Comparison of ENCODE assay signal across 13 mouse cellular contexts in the genomic region with DNA sequence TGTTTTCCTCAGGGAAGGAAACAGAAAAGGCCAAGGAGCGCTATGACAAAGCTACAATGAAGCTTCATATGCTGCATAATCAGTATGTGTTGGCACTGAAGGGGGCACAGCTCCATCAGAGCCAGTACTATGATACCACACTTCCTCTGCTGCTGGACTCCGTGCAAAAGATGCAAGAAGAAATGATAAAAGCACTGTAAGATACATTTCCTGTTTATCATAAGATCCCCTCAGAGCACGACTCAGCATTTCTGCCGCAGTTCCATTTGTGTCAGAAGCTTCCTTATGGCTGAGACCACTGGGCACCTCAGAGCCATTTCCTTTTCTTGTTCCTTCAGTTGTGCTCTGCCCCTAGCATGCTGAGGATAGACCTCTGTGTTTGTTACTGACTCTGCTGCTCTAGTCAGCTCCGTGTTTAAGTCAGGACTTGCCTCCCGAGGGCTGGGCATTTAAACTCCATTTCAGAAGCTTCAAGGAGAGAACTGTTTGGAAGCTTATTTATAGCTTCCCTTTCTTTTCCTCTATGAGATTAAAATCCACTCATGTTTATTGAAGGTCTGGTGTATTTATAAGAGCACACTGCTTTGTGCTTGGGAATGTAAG. TPM values are rescaled to one million over a fixed set of nuclear protein-coding genes. Genes with fewer than 3 reads are reported as not detected.
DNase-seq lines count a peak whose midpoint lies in the region; ATAC-seq lines count a peak whose summit lies in the region.
"Had no signal": no experiment of that assay in that cellular context is flagged by ENCODE, and none has a peak within 500 bp of the region (broad histone marks: within the 10 kb centered on the region; RNA-seq: fewer than 3 reads in every experiment).

No protein-coding gene starts in this region.

- peaks cover 15% of the 10 kb centered on the region for H3K4me1 ChIP-seq in heart, embryonic 15.5 days (replicated peaks)
- no peaks in the 10 kb centered on the region for H3K4me1 ChIP-seq in heart, embryonic 10.5 days
- H3K4me1 ChIP-seq in midbrain, embryonic 14.5 days (ENCODE audit: control insufficient read depth, insufficient read depth, low read length) = no peaks in the 10 kb centered on the region; the same call in 1 of the 2 replicates
- H3K4me1 ChIP-seq in midbrain, embryonic 11.5 days (ENCODE audit: control insufficient read depth, insufficient read depth, low read length) = no peaks in the 10 kb centered on the region
- peaks cover 4% of the 10 kb centered on the region for H3K4me1 ChIP-seq in liver, embryonic 11.5 days (replicated peaks; ENCODE audit: control insufficient read depth, insufficient read depth, low read length)
- H3K4me1 ChIP-seq: limb, embryonic 10.5 days had no signal

- H3K4me2 ChIP-seq in heart, embryonic 15.5 days = no peak overlapping the region
- H3K4me2 ChIP-seq in midbrain, embryonic 14.5 days (ENCODE audit: low read length) = no peak overlapping the region
- H3K4me2 ChIP-seq in midbrain, embryonic 11.5 days = no peak overlapping the region
- H3K4me2 ChIP-seq in liver, embryonic 11.5 days = no peak overlapping the region
- H3K4me2 ChIP-seq: heart, embryonic 13.5 days had no signal

- H3K4me3 ChIP-seq in heart, embryonic 15.5 days = no peak overlapping the region
- H3K4me3 ChIP-seq in heart, embryonic 10.5 days = no peak overlapping the region
- no peak overlapping the region for H3K4me3 ChIP-seq in midbrain, embryonic 14.5 days (replicated peaks; ENCODE audit: low read depth, low read length)
- no peak overlapping the region for H3K4me3 ChIP-seq in midbrain, embryonic 11.5 days (ENCODE audit: low read depth, low read length)
- no peak overlapping the region for H3K4me3 ChIP-seq in liver, embryonic 11.5 days (ENCODE audit: low read depth, low read length)
- H3K4me3 ChIP-seq: heart, embryonic 13.5 days; limb, embryonic 10.5 days had no signal

- no peak for DNase-seq in heart, embryonic 10.5 days (ENCODE audit: low spot score)
- peak; percentile 27 for DNase-seq in midbrain, embryonic 14.5 days
- no peak for DNase-seq in midbrain, embryonic 11.5 days (ENCODE audit: low spot score, missing footprints)
- no peak for DNase-seq in liver, embryonic 11.5 days (ENCODE audit: low spot score)
- DNase-seq in splenic B cell, adult 2 months (ENCODE audit: low read depth, low spot score) = peak; percentile 15
- DNase-seq in left cerebral cortex, adult 11 months (ENCODE audit: low spot score) = no peak
- DNase-seq in thymus, postnatal 36 days = no peak
- DNase-seq: cerebellum, postnatal 14 days; thymus, adult 2 months had no signal

- H3K9me3 ChIP-seq in heart, embryonic 15.5 days (replicated peaks) = no peaks in the 10 kb centered on the region
- H3K9me3 ChIP-seq in heart, embryonic 10.5 days = no peaks in the 10 kb centered on the region
- H3K9me3 ChIP-seq in midbrain, embryonic 14.5 days (ENCODE audit: control insufficient read depth, low read length) = no peaks in the 10 kb centered on the region
- no peaks in the 10 kb centered on the region for H3K9me3 ChIP-seq in midbrain, embryonic 11.5 days (ENCODE audit: control insufficient read depth, low read length)
- no peaks in the 10 kb centered on the region for H3K9me3 ChIP-seq in liver, embryonic 11.5 days (ENCODE audit: control insufficient read depth, low read length)
- H3K9me3 ChIP-seq: heart, embryonic 13.5 days; limb, embryonic 10.5 days had no signal

- 45% methylated on average over 6 of the region's 6 CpGs for WGBS in heart, embryonic 15.5 days
- WGBS in heart, embryonic 10.5 days = 66% methylated on average over 6 of the region's 6 CpGs
- 79% methylated on average over 6 of the region's 6 CpGs for WGBS in midbrain, embryonic 14.5 days
- 79% methylated on average over 6 of the region's 6 CpGs for WGBS in midbrain, embryonic 11.5 days
- 41% methylated on average over 6 of the region's 6 CpGs for WGBS in liver, embryonic 11.5 days

- H3K27me3 ChIP-seq in heart, embryonic 15.5 days = no peaks in the 10 kb centered on the region
- no peaks in the 10 kb centered on the region for H3K27me3 ChIP-seq in heart, embryonic 10.5 days (ENCODE audit: insufficient read depth, poor library complexity, severe bottlenecking)
- H3K27me3 ChIP-seq in midbrain, embryonic 14.5 days (ENCODE audit: control insufficient read depth, insufficient read depth, low read length) = no peaks in the 10 kb centered on the region
- no peaks in the 10 kb centered on the region for H3K27me3 ChIP-seq in midbrain, embryonic 11.5 days (ENCODE audit: control insufficient read depth, insufficient read depth, low read length)
- no peaks in the 10 kb centered on the region for H3K27me3 ChIP-seq in liver, embryonic 11.5 days (replicated peaks; ENCODE audit: control insufficient read depth, insufficient read depth, low read length)
- no peaks in the 10 kb centered on the region for H3K27me3 ChIP-seq in splenic B cell, adult 2 months (ENCODE audit: control insufficient read depth, insufficient read depth, low read length, poor library complexity, severe bottlenecking)
- H3K27me3 ChIP-seq: heart, embryonic 13.5 days had no signal

- no peaks in the 10 kb centered on the region for H3K36me3 ChIP-seq in heart, embryonic 15.5 days
- H3K36me3 ChIP-seq in heart, embryonic 10.5 days = no peaks in the 10 kb centered on the region
- H3K36me3 ChIP-seq in midbrain, embryonic 14.5 days (ENCODE audit: control insufficient read depth, insufficient read depth, low read length) = 0 out of 2 replicates have a peak, but pooled peaks cover 3% of the 10 kb centered on the region
- no peaks in the 10 kb centered on the region for H3K36me3 ChIP-seq in midbrain, embryonic 11.5 days (ENCODE audit: control insufficient read depth, insufficient read depth, low read length)
- no peaks in the 10 kb centered on the region for H3K36me3 ChIP-seq in liver, embryonic 11.5 days (ENCODE audit: control insufficient read depth, insufficient read depth, low read length)
- H3K36me3 ChIP-seq in splenic B cell, adult 2 months (ENCODE audit: control insufficient read depth, insufficient read depth, low read length, poor library complexity, severe bottlenecking) = no peaks in the 10 kb centered on the region
- H3K36me3 ChIP-seq: heart, embryonic 13.5 days; limb, embryonic 10.5 days had no signal

- H3K9ac ChIP-seq in heart, embryonic 15.5 days = no peak overlapping the region
- H3K9ac ChIP-seq in midbrain, embryonic 14.5 days (replicated peaks; ENCODE audit: low read length) = no peak overlapping the region
- H3K9ac ChIP-seq in midbrain, embryonic 11.5 days (ENCODE audit: low read length) = no peak overlapping the region
- H3K9ac ChIP-seq in liver, embryonic 11.5 days (ENCODE audit: low read depth, low read length) = no peak overlapping the region
- H3K9ac ChIP-seq: heart, embryonic 13.5 days had no signal

- H3K27ac ChIP-seq in heart, embryonic 15.5 days = 0 out of 2 replicates have a peak overlapping the region, but pooled peaks have one; percentile 6
- no peak overlapping the region for H3K27ac ChIP-seq in heart, embryonic 10.5 days
- 0 out of 2 replicates have a peak overlapping the region, but pooled peaks have one; percentile 45 for H3K27ac ChIP-seq in midbrain, embryonic 14.5 days (replicated peaks; ENCODE audit: low read depth, low read length)
- no peak overlapping the region for H3K27ac ChIP-seq in midbrain, embryonic 11.5 days (ENCODE audit: low read depth, low read length)
- H3K27ac ChIP-seq in liver, embryonic 11.5 days (ENCODE audit: low read depth, low read length) = peak overlapping the region; percentile 20; the same call in 1 of the 2 replicates
- H3K27ac ChIP-seq: heart, embryonic 13.5 days; limb, embryonic 10.5 days had no signal

- ATAC-seq in heart, embryonic 15.5 days (replicated peaks; ENCODE audit: insufficient number of reproducible peaks, insufficient read depth, low FRiP score, low read depth) = no peak
- no peak for ATAC-seq in midbrain, embryonic 14.5 days (ENCODE audit: low FRiP score, low TSS enrichment)
- ATAC-seq in midbrain, embryonic 11.5 days (ENCODE audit: low FRiP score) = no peak
- ATAC-seq in liver, embryonic 11.5 days (replicated peaks; ENCODE audit: low FRiP score) = peak; percentile 56; the same call in 1 of the 2 replicates

RNA-seq across cellular contexts. Expression of a gene that starts 58.1 kb away (rescaled TPM):
- polyA plus RNA-seq in heart, embryonic 15.5 days (2015; fragmentation: Nextera tagmentation; extraction: Ambion mirVana) = 2.1 and 2.8 TPM in 2 replicates
- 2.7 TPM in 2 replicates for polyA plus RNA-seq in heart, embryonic 10.5 days (2016; fragmentation: Nextera tagmentation; extraction: Ambion mirVana)
- polyA plus RNA-seq in midbrain, embryonic 14.5 days (2014; fragmentation: Nextera tagmentation; extraction: Ambion mirVana) = 2.3 and 3.1 TPM in 2 replicates
- polyA plus RNA-seq in midbrain, embryonic 11.5 days (2014; fragmentation: Nextera tagmentation; extraction: Ambion mirVana) = 3.1 TPM in 2 replicates
- 1.8 and 2.7 TPM in 2 replicates for polyA plus RNA-seq in liver, embryonic 11.5 days (2014; fragmentation: Nextera tagmentation; extraction: Ambion mirVana)
- polyA plus RNA-seq: small intestine, adult 2 months; thymus, adult 2 months had no signal

RNA-seq across cellular contexts. Expression of a gene that starts 58.8 kb away (rescaled TPM):
- 20.5 and 24.4 TPM in 2 replicates for polyA plus RNA-seq in heart, embryonic 15.5 days (2015; fragmentation: Nextera tagmentation; extraction: Ambion mirVana)
- 26.4 and 28.1 TPM in 2 replicates for polyA plus RNA-seq in heart, embryonic 10.5 days (2016; fragmentation: Nextera tagmentation; extraction: Ambion mirVana)
- polyA plus RNA-seq in midbrain, embryonic 14.5 days (2014; fragmentation: Nextera tagmentation; extraction: Ambion mirVana) = 31.0 and 39.5 TPM in 2 replicates
- 33.2 and 34.5 TPM in 2 replicates for polyA plus RNA-seq in midbrain, embryonic 11.5 days (2014; fragmentation: Nextera tagmentation; extraction: Ambion mirVana)
- polyA plus RNA-seq in liver, embryonic 11.5 days (2014; fragmentation: Nextera tagmentation; extraction: Ambion mirVana) = 24.7 and 26.2 TPM in 2 replicates

Comparison
In these comparisons a context has a peak if more than half of its experiments do, and no peak if none do; other contexts are left out.
1. H3K27ac ChIP-seq: peak in heart, embryonic 15.5 days (single experiment), midbrain, embryonic 14.5 days (single experiment) and liver, embryonic 11.5 days (single experiment); none in heart, embryonic 10.5 days (single experiment) and midbrain, embryonic 11.5 days (single experiment).
2. DNase-seq: peak in midbrain, embryonic 14.5 days (single experiment) and splenic B cell, adult 2 months (single experiment); none in heart, embryonic 10.5 days (single experiment), midbrain, embryonic 11.5 days (single experiment), liver, embryonic 11.5 days (single experiment), left cerebral cortex, adult 11 months (single experiment) and thymus, postnatal 36 days (0 of 2).